Mouse (Mus musculus): Measurements from ENCODE around the gene Pam16.
A peak's percentile ranks its signal among the peaks of the same experiment; 100 is the strongest.

Pam16 gene

GRCm38 (mm10) chr16:4646831-4647230 lies 22.0 kb upstream of the Pam16 start:
- no peak for DNase-seq (ENCODE audit: low read depth, low spot score)

- DNase-seq (ENCODE audit: low read depth, low spot score): no peak
Measured at GRCm38 (mm10) chr16:4645867-4646266, 21.1 kb upstream of the Pam16 start.

GRCm38 (mm10) chr16:4643670-4644419 lies 19.1 kb upstream of the Pam16 start:
- no peak for DNase-seq (ENCODE audit: low read depth, low spot score)

- DNase-seq (ENCODE audit: low read depth, low spot score): no peak
Measured at GRCm38 (mm10) chr16:4642937-4643336, 18.1 kb upstream of the Pam16 start.

GRCm38 (mm10) chr16:4642190-4642589 lies 17.4 kb upstream of the Pam16 start:
- DNase-seq (ENCODE audit: low read depth, low spot score): no peak

GRCm38 (mm10) chr16:4641119-4641838 lies 16.5 kb upstream of the Pam16 start:
- no peak for DNase-seq (ENCODE audit: low read depth, low spot score)

GRCm38 (mm10) chr16:4640267-4641005 lies 15.6 kb upstream of the Pam16 start:
- DNase-seq (ENCODE audit: low read depth, low spot score): no peak

- peak; percentile 70 for DNase-seq (ENCODE audit: low read depth, low spot score)
Measured at GRCm38 (mm10) chr16:4639831-4640237, 15.0 kb upstream of the Pam16 start, which contains the start of the genes Vasn and Dnaja3. Vasn (plus strand) TSS chr16:4639941. Dnaja3 (plus strand) TSS chr16:4639989.

GRCm38 (mm10) chr16:4638891-4639390 lies 14.2 kb upstream of the Pam16 start:
- DNase-seq (ENCODE audit: low read depth, low spot score): no peak

- no peak for DNase-seq (ENCODE audit: low read depth, low spot score)
Measured at GRCm38 (mm10) chr16:4635760-4636159, 11.0 kb upstream of the Pam16 start.

GRCm38 (mm10) chr16:4634681-4635080 lies 9.9 kb upstream of the Pam16 start:
- DNase-seq (ENCODE audit: low read depth, low spot score): no peak

- DNase-seq (ENCODE audit: low read depth, low spot score): no peak
Measured at GRCm38 (mm10) chr16:4633661-4634060, 8.9 kb upstream of the Pam16 start.

- no peak for DNase-seq (ENCODE audit: low read depth, low spot score)
Measured at GRCm38 (mm10) chr16:4632050-4632449, 7.3 kb upstream of the Pam16 start.

- peak; percentile 57 for DNase-seq (ENCODE audit: low read depth, low spot score)
Measured at GRCm38 (mm10) chr16:4629950-4630349, 5.2 kb upstream of the Pam16 start.

- no peak for DNase-seq (ENCODE audit: low read depth, low spot score)
Measured at GRCm38 (mm10) chr16:4628898-4629419, 4.2 kb upstream of the Pam16 start.

GRCm38 (mm10) chr16:4627105-4627504 lies 2.3 kb upstream of the Pam16 start:
- DNase-seq (ENCODE audit: low read depth, low spot score): no peak

- DNase-seq (ENCODE audit: low read depth, low spot score): peak; percentile 15
Measured at GRCm38 (mm10) chr16:4624074-4624473, 714 bp downstream of the Pam16 start.

- no peak for DNase-seq (ENCODE audit: low read depth, low spot score)
Measured at GRCm38 (mm10) chr16:4616829-4617228, 8.0 kb downstream of the Pam16 start.

GRCm38 (mm10) chr16:4615297-4615696 lies 9.5 kb downstream of the Pam16 start:
- no peak for DNase-seq (ENCODE audit: low read depth, low spot score)

- DNase-seq (ENCODE audit: low read depth, low spot score): no peak
Measured at GRCm38 (mm10) chr16:4614639-4615038, 10.1 kb downstream of the Pam16 start.

- no peak for DNase-seq (ENCODE audit: low read depth, low spot score)
Measured at GRCm38 (mm10) chr16:4613736-4614135, 11.1 kb downstream of the Pam16 start.

- DNase-seq (ENCODE audit: low read depth, low spot score): no peak
Measured at GRCm38 (mm10) chr16:4611676-4612075, 13.1 kb downstream of the Pam16 start.

Measured in c-Kit-negative CD71-positive TER-119-positive erythroid progenitor cells, embryonic 14.5 days (primary cell).